Mouse (Mus musculus): ENCODE results near the gene Inpp5a.

DNA sequence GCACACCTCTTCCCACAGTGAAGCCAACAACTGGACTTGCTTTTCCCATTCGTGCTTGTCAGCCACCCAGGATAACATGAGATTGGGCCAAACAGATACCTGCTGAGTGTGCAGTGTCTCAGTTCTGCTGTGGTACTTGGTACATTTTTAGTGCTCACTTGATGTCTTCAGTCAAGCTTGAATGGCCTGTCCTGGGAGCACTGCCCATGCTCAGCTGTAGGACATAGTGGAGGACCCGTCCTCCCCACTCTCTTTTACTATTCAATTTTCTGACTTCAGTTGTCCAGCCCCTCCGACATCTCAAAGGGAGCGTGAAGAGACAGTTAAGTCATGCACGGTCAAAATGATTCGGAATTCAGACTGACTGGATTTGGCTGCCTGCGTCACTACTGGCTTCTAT lies 115.2 kb downstream of the Inpp5a start:
- TF ChIP-seq EP300 (IDR thresholded peaks at IDR 0.05; ENCODE audit: low read depth) (no peak), CTCF (IDR thresholded peaks at IDR 0.05; ENCODE audit: low read depth) (no peak)

Measured in heart, postnatal 0 days (tissue).